Mouse (Mus musculus) heart, embryonic 14.5 days (tissue): ENCODE data around the gene Olfr449. TPM values are rescaled to one million over a fixed set of nuclear protein-coding genes. Genes with fewer than 3 reads are reported as not detected.

ENCODE experiments used
- ATAC-seq: fragments of 200-750 bp; cut with Nextera tagmentation; 2 replicates; pipeline ENCODE4 v1.8.0; 2017; ENCODE audit warnings: low read depth, moderate TSS enrichment; ENCODE audit not compliant: insufficient number of reproducible peaks, insufficient read depth, low FRiP score
- H3K27ac ChIP-seq, 2 experiments: fragments of 200-500 bp in 1 of 2; fragments of 300-500 bp in 1 of 2; sonication (generic) in 1 of 2; replicated peaks in 1 of 2; 2 replicates each; pipeline ENCODE4 v1.5.1; 2012 to 2014; ENCODE audit warnings: low read depth in 2 of 2, low read length in 2 of 2, control low read depth in 1 of 2, mild to moderate bottlenecking in 1 of 2, mixed read lengths in 1 of 2; ENCODE audit not compliant: control insufficient read depth in 1 of 2, insufficient read depth in 1 of 2
- H3K27me3 ChIP-seq: fragments of 300-500 bp; sonication (generic); 2 replicates; pipeline ENCODE4 v1.6.1; 2014; ENCODE audit warnings: mild to moderate bottlenecking, low read length, control low read depth; ENCODE audit not compliant: control insufficient read depth, insufficient read depth
- H3K36me3 ChIP-seq: fragments of 300-500 bp; sonication (generic); 2 replicates; pipeline ENCODE4 v1.6.1; 2014; ENCODE audit warnings: mild to moderate bottlenecking, control low read depth, low read length, mixed read lengths; ENCODE audit not compliant: control insufficient read depth, insufficient read depth
- H3K4me1 ChIP-seq, 2 experiments: fragments of 200-500 bp in 1 of 2; fragments of 300-500 bp in 1 of 2; sonication (generic) in 1 of 2; 2 replicates each; pipeline ENCODE4 v1.6.1; 2012 to 2014; ENCODE audit warnings: low read length in 2 of 2, control low read depth in 1 of 2, mixed read lengths in 1 of 2; ENCODE audit not compliant: control insufficient read depth in 2 of 2, insufficient read depth in 2 of 2
- H3K4me2 ChIP-seq: fragments of 300-500 bp; sonication (generic); 2 replicates; pipeline ENCODE4 v1.6.1; 2014; ENCODE audit warnings: mild to moderate bottlenecking, low read length
- H3K4me3 ChIP-seq, 2 experiments: fragments of 200-500 bp in 1 of 2; fragments of 300-500 bp in 1 of 2; sonication (generic) in 1 of 2; 2 replicates each; pipeline ENCODE4 v1.5.1; 2012 to 2014; ENCODE audit warnings: low read length in 2 of 2, mild to moderate bottlenecking in 2 of 2, control low read depth in 1 of 2, low read depth in 1 of 2, moderate library complexity in 1 of 2; ENCODE audit not compliant: control insufficient read depth in 1 of 2, insufficient read depth in 1 of 2
- H3K9ac ChIP-seq: fragments of 300-500 bp; sonication (generic); 2 replicates; pipeline ENCODE4 v1.6.1; 2014; ENCODE audit warnings: mild to moderate bottlenecking, low read length
- H3K9me3 ChIP-seq: fragments of 300-500 bp; sonication (generic); 2 replicates; pipeline ENCODE4 v1.6.1; 2016; ENCODE audit warnings: low read length, control low read depth; ENCODE audit not compliant: control insufficient read depth
- WGBS: fragments of 180-500 bp; shearing (Covaris S2); extraction: QIAGEN DNeasy Blood & Tissue Kit; methylation state at CpG from one replicate; pipeline ENCODE4 v1.1.7; 2014; 5-methylcytosine and 5-hydroxymethylcytosine counted together
- polyA plus RNA-seq: library from polyadenylated mRNA; unstranded; fragments of >200 nt; fragmentation: Nextera tagmentation; extraction: Ambion mirVana; gene quantifications from 2 replicates; pipeline ENCODE4 v1.2.1, GENCODE M21; 2014

Olfr449 gene
- polyA plus RNA-seq, 1 experiment from 2014 or later, result not detected

GRCm38 (mm10) chr6:42869695-42870094 lies 35.5 kb downstream of the Olfr449 start:
- H3K9ac ChIP-seq, result no peak overlapping the region
- H3K4me3 ChIP-seq, result no peak overlapping the region
- H3K4me1 ChIP-seq, result no peaks in the 10 kb centered on the region
- 84% methylated on average over 3 of the region's 3 CpGs for WGBS
- H3K27ac ChIP-seq, result no peak overlapping the region
- no peaks in the 10 kb centered on the region for H3K36me3 ChIP-seq
- no peaks in the 10 kb centered on the region for H3K9me3 ChIP-seq
- ATAC-seq, result no peak
- H3K27me3 ChIP-seq, result no peaks in the 10 kb centered on the region
- H3K4me2 ChIP-seq, result no peak overlapping the region

GRCm38 (mm10) chr6:42876323-42876722 lies 42.1 kb downstream of the Olfr449 start:
- no peaks in the 10 kb centered on the region for H3K27me3 ChIP-seq
- no peaks in the 10 kb centered on the region for H3K9me3 ChIP-seq
- ATAC-seq, result no peak
- no peak overlapping the region for H3K4me3 ChIP-seq
- H3K27ac ChIP-seq, result no peak overlapping the region
- H3K4me1 ChIP-seq, result no peaks in the 10 kb centered on the region
- H3K9ac ChIP-seq, result no peak overlapping the region
- H3K36me3 ChIP-seq, result no peaks in the 10 kb centered on the region
- no peak overlapping the region for H3K4me2 ChIP-seq

Other genes starting within 250 kb of the Olfr449 start
- 0.08 TPM in 1 of 2 replicates, not detected in the other for gene Tcaf3, start 236.7 kb upstream of the Olfr449 start, polyA plus RNA-seq
- 1.4 and 1.6 TPM in 2 replicates for gene Tcaf2, start 189.1 kb upstream of the Olfr449 start, polyA plus RNA-seq
- gene Tcaf1, start 124.3 kb upstream of the Olfr449 start, polyA plus RNA-seq, result 50.9 and 52.2 TPM in 2 replicates
- not detected in 2 replicates for gene Olfr453, start 95.0 kb upstream of the Olfr449 start, polyA plus RNA-seq
- gene Olfr38, start 78.0 kb upstream of the Olfr449 start, polyA plus RNA-seq, result not detected in 2 replicates
- gene Olfr452, start 49.3 kb upstream of the Olfr449 start, polyA plus RNA-seq, result not detected in 2 replicates
- not detected in 2 replicates for gene Olfr450, start 22.4 kb upstream of the Olfr449 start, polyA plus RNA-seq
- gene Olfr448, start 56.1 kb downstream of the Olfr449 start, polyA plus RNA-seq, result not detected in 2 replicates
- gene Olfr447, start 74.5 kb downstream of the Olfr449 start, polyA plus RNA-seq, result not detected in 2 replicates
- not detected in 2 replicates for gene Olfr446, start 87.0 kb downstream of the Olfr449 start, polyA plus RNA-seq
- not detected in 2 replicates for gene Olfr444, start 114.7 kb downstream of the Olfr449 start, polyA plus RNA-seq